In the genomic region with DNA sequence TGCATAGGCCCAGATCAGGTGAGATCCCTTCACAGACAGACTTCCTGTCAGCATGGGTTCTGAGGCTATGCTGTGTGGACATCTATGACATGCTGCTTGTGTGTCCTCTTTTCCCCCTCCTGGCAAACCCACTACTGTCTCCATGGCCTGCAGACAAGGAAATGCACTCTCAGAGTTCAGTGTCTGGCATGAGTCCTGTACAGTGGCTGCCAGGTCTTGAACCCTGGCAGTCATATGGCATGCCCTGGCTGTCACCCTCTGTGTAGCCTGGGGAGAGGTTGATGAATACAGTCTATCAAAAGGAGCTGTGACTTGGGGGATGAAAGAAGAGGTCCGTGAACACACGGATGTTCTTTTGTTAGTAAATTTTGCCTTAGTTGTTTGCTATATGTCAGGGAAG, we compare ENCODE assay signal across 16 mouse cellular contexts. TPM values are rescaled to one million over a fixed set of nuclear protein-coding genes. Genes with fewer than 3 reads are reported as not detected.
"Had no signal": no experiment of that assay in that cellular context is flagged by ENCODE, and none has a peak within 500 bp of the region (broad histone marks: within the 10 kb centered on the region; RNA-seq: fewer than 3 reads in every experiment).

No protein-coding gene starts in this region.

- H3K4me3 ChIP-seq: kidney, embryonic 15.5 days; left cerebral cortex, adult 2 months; limb, embryonic 10.5 days; limb, embryonic 13.5 days; midbrain, embryonic 12.5 days had no signal

- H3K4me2 ChIP-seq: kidney, embryonic 15.5 days; limb, embryonic 13.5 days; lung, embryonic 14.5 days; midbrain, embryonic 12.5 days had no signal

- H3K9me3 ChIP-seq: kidney, embryonic 15.5 days; limb, embryonic 10.5 days; limb, embryonic 13.5 days; midbrain, embryonic 12.5 days had no signal

- DNase-seq: kidney, postnatal 10 days; kidney, postnatal 36 days; layer of hippocampus, postnatal 36 days; liver, postnatal 0 days; lung, embryonic 14.5 days; thymus, adult 18-20 months; thymus, postnatal 36 days had no signal

- H3K4me1 ChIP-seq: limb, embryonic 10.5 days had no signal

- H3K27me3 ChIP-seq: kidney, embryonic 15.5 days; limb, embryonic 13.5 days; midbrain, embryonic 12.5 days had no signal

- H3K27ac ChIP-seq: kidney, embryonic 15.5 days; left cerebral cortex, adult 2 months; limb, embryonic 10.5 days; limb, embryonic 13.5 days; liver, embryonic 14.5 days; macrophage; midbrain, embryonic 12.5 days had no signal

- H3K36me3 ChIP-seq: kidney, embryonic 15.5 days; midbrain, embryonic 12.5 days had no signal

- H3K9ac ChIP-seq: kidney, embryonic 15.5 days; limb, embryonic 13.5 days; liver, embryonic 14.5 days; liver, postnatal 0 days; lung, embryonic 14.5 days; midbrain, embryonic 12.5 days had no signal

- ATAC-seq: lung, postnatal 0 days; midbrain, embryonic 16.5 days had no signal

RNA-seq across cellular contexts. Expression of a gene that starts 57.3 kb away (rescaled TPM):
- polyA plus RNA-seq: macrophage had no signal
